Mouse (Mus musculus) E14TG2a.4 (cell line): ENCODE measurements around the gene Gm9970.
"Not testable (repeated sequence)": the region's sequence is repeated elsewhere in the genome, so short reads cannot be mapped to it uniquely, and the experiment has no call there.

Experiments used
- H3K27me3 ChIP-seq: 2 replicates; pipeline ENCODE4 v1.6.1; 2014; ENCODE audit warnings: low read length, control low read depth; ENCODE audit not compliant: insufficient read depth
- H3K36me3 ChIP-seq: 2 replicates; pipeline ENCODE4 v1.6.1; 2014; ENCODE audit warnings: low read length, control low read depth; ENCODE audit not compliant: insufficient read depth
- H3K4me1 ChIP-seq: replicated peaks from 2 replicates; pipeline ENCODE4 v1.6.1; 2014; ENCODE audit warnings: low read depth, low read length, control low read depth
- H3K4me3 ChIP-seq: replicated peaks from 2 replicates; pipeline ENCODE4 v1.5.1; 2014; ENCODE audit warnings: mild to moderate bottlenecking, low read length
- H3K9me3 ChIP-seq: 2 replicates; pipeline ENCODE4 v1.6.1; 2014; ENCODE audit warnings: low read length, control low read depth
- CTCF ChIP-seq: conservative IDR thresholded peaks from 2 replicates; pipeline ENCODE4 v1.5.1; 2014; ENCODE audit warnings: low read length
- NANOG ChIP-seq: IDR thresholded peaks from 2 replicates; pipeline ENCODE4 v1.6.1; 2014; ENCODE audit warnings: borderline replicate concordance, low read length, mixed read lengths
- POU5F1 ChIP-seq: IDR thresholded peaks from 2 replicates; pipeline ENCODE4 v1.6.1; 2014; ENCODE audit warnings: low read length, borderline replicate concordance

Gene Gm9970

GRCm38 (mm10) chr5:31219911-31220447 lies 21.1 kb downstream of the Gm9970 start:
- Histone ChIP-seq H3K4me3 (peak overlapping the region; percentile 100), H3K4me1 (peaks cover 35% of the 10 kb centered on the region), H3K9me3 (no peaks in the 10 kb centered on the region), H3K36me3 (peaks cover 13% of the 10 kb centered on the region; the same call in 1 of the 2 replicates), H3K27me3 (no peaks in the 10 kb centered on the region)
- TF ChIP-seq NANOG (no peak), POU5F1 (no peak), CTCF (no peak)

DNA sequence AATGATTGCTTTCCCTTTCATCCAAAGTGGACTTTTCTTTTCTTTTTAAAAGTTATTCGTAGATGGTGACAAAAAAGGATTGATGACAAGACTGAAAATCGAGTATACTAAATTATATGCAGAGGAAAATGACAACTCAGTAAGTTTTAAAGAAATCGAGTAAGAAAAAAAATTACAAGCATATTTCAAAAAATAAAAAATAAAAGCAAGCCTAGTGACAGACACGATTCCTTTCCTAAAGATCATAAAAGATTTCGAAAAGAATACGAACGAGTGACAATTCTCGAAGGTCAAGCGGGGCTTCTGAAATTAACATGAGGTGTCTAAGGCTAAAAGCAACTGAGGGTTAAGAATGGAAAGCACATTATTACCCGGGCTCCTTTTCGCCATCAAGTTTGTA lies 21.6 kb downstream of the Gm9970 start:
- TF ChIP-seq CTCF (no peak), POU5F1 (no peak), NANOG (no peak)
- Histone ChIP-seq H3K4me1 (peaks cover 39% of the 10 kb centered on the region), H3K9me3 (no peaks in the 10 kb centered on the region), H3K36me3 (peaks cover 14% of the 10 kb centered on the region; the same call in 1 of the 2 replicates), H3K4me3 (peak overlapping the region; percentile 100), H3K27me3 (no peaks in the 10 kb centered on the region)

GRCm38 (mm10) chr5:31219070-31219469 lies 22.0 kb downstream of the Gm9970 start:
- Histone ChIP-seq H3K9me3 (no peaks in the 10 kb centered on the region), H3K27me3 (no peaks in the 10 kb centered on the region), H3K4me3 (peak overlapping the region; percentile 100), H3K4me1 (peaks cover 39% of the 10 kb centered on the region), H3K36me3 (peaks cover 14% of the 10 kb centered on the region; the same call in 1 of the 2 replicates)
- no peak for TF ChIP-seq POU5F1
- TF ChIP-seq NANOG, result no peak
- peak; percentile 36; the same call in 1 of the 2 replicates for TF ChIP-seq CTCF

- H3K36me3 ChIP-seq, result peaks cover 14% of the 10 kb centered on the region; the same call in 1 of the 2 replicates
- no peaks in the 10 kb centered on the region for H3K9me3 ChIP-seq
- TF ChIP-seq CTCF (no peak), NANOG (no peak), POU5F1 (no peak)
- peaks cover 39% of the 10 kb centered on the region for H3K4me1 ChIP-seq
- no peak overlapping the region for H3K4me3 ChIP-seq
- H3K27me3 ChIP-seq, result no peaks in the 10 kb centered on the region
Measured at GRCm38 (mm10) chr5:31218294-31218693, 22.7 kb downstream of the Gm9970 start.

DNA sequence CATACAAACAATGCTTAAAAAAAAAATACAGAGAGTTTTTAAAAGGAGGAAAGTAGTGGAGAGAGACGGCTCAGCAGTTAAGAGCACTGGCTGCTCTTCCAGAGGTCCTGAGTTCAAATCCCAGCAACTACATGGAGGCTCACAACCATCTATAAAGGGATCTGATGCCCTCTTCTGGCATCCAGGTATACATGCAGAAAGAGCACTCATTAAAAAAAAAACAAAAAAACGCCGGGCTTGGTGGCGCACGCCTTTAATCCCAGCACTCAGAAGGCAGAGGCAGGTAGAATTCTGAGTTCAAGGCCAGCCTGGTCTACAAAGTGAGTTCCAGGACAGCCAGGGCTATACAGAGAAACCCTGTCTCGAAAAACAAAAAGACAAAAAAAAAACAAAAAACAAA lies 24.5 kb downstream of the Gm9970 start:
- H3K9me3 ChIP-seq, H3K4me3 ChIP-seq, H3K27me3 ChIP-seq: not testable (repeated sequence)
- Histone ChIP-seq H3K4me1 (peaks cover 48% of the 10 kb centered on the region), H3K36me3 (peaks cover 14% of the 10 kb centered on the region)

GRCm38 (mm10) chr5:31204421-31204820 lies 36.6 kb downstream of the Gm9970 start:
- TF ChIP-seq NANOG (no peak), CTCF (no peak), POU5F1 (no peak)
- Histone ChIP-seq H3K4me1 (peaks cover 41% of the 10 kb centered on the region), H3K36me3 (peaks cover 80% of the 10 kb centered on the region), H3K9me3 (no peaks in the 10 kb centered on the region), H3K4me3 (no peak overlapping the region), H3K27me3 (no peaks in the 10 kb centered on the region)

DNA sequence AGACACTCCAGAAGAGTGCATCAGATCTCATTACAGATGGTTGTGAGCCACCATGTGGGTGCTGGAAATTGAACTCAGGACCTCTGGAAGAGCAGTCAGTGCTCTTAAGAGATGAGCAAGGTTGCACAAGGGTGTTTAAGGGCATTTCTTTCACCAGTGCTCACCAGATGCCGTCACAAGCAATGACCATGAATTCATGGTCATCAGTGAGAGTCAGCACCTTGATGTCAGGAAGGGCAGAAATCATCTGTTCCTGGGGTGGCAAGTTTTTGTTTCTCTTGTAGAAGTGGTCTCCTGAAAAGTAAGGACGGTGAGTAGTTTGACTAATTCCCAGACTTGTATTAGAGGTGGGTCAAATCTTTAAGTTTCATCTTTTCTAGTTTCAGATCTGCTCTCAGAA lies 37.2 kb downstream of the Gm9970 start:
- H3K4me3 ChIP-seq, result no peak overlapping the region
- no peak for TF ChIP-seq NANOG
- no peak for TF ChIP-seq CTCF
- TF ChIP-seq POU5F1, result no peak
- no peaks in the 10 kb centered on the region for H3K9me3 ChIP-seq
- H3K36me3 ChIP-seq, result peaks cover 85% of the 10 kb centered on the region
- no peaks in the 10 kb centered on the region for H3K27me3 ChIP-seq
- peaks cover 47% of the 10 kb centered on the region for H3K4me1 ChIP-seq

DNA sequence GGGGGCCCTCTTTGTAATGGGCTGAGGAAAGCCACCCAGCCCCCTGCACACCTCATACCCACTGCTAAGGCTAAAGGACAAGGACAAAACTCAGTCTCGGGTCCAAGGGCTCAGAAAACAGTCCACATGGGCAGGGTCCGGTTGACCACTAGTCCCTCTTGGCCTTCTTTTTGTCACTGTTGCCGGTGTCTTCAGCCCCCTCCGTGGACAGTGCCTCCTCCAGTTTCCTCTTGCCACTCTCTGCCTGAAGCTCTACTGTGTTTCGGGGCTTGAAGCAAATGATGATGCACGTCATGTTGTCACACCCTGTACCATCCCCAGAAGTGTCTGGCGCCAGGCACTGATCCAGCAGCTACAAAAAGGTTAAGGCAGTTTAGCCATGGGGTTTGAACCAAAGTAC lies 38.1 kb downstream of the Gm9970 start:
- H3K9me3 ChIP-seq, result no peaks in the 10 kb centered on the region
- H3K27me3 ChIP-seq, result no peaks in the 10 kb centered on the region
- peaks cover 86% of the 10 kb centered on the region for H3K36me3 ChIP-seq
- TF ChIP-seq NANOG (no peak), POU5F1 (no peak), CTCF (no peak)
- H3K4me3 ChIP-seq, result peak overlapping the region; percentile 90
- H3K4me1 ChIP-seq, result peaks cover 56% of the 10 kb centered on the region
